Mouse (Mus musculus): ENCODE results near the gene Desi1. TPM values are rescaled to one million over a fixed set of nuclear protein-coding genes. Genes with fewer than 3 reads are reported as not detected.

Desi1 gene
- total and polyA plus RNA-seq, 3 experiments, result 20.1 to 27.7 (median 21.4) TPM

GRCm38 (mm10) chr15:81954716-81955115 lies 78.9 kb downstream of the Desi1 start:
- no peaks in the 10 kb centered on the region; the same call in 1 of the 2 replicates for H3K4me1 ChIP-seq (ENCODE audit: control insufficient read depth, insufficient read depth, low read length)
- WGBS, result 92% methylated on average over 6 of the region's 6 CpGs
- no peaks in the 10 kb centered on the region for H3K79me2 ChIP-seq (replicated peaks; ENCODE audit: control insufficient read depth, insufficient read depth, low read length)
- H3K9ac ChIP-seq (ENCODE audit: low read depth, low read length), result no peak overlapping the region
- no peak overlapping the region for H3K27ac ChIP-seq
- H3K27me3 ChIP-seq (ENCODE audit: control insufficient read depth, insufficient read depth, low read length), result no peaks in the 10 kb centered on the region
- intact Hi-C loops (cut with DNase I), result no loop called here
- H3K36me3 ChIP-seq (ENCODE audit: control insufficient read depth, insufficient read depth, low read length), result no peaks in the 10 kb centered on the region
- TF ChIP-seq EP300 (IDR thresholded peaks at IDR 0.05; ENCODE audit: insufficient read depth, low read depth, low read length) (no peak), CTCF (IDR thresholded peaks at IDR 0.05) (no peak), POLR2A (IDR thresholded peaks at IDR 0.05; ENCODE audit: insufficient read depth, low read depth, low read length) (no peak)
- DNase-seq, result no peak
- no peak overlapping the region for H3K4me3 ChIP-seq

GRCm38 (mm10) chr15:81954151-81954583 lies 79.5 kb downstream of the Desi1 start:
- Histone ChIP-seq H3K79me2 (replicated peaks; ENCODE audit: control insufficient read depth, insufficient read depth, low read length) (no peaks in the 10 kb centered on the region), H3K27me3 (ENCODE audit: control insufficient read depth, insufficient read depth, low read length) (no peaks in the 10 kb centered on the region), H3K27ac (no peak overlapping the region), H3K36me3 (ENCODE audit: control insufficient read depth, insufficient read depth, low read length) (no peaks in the 10 kb centered on the region), H3K9ac (ENCODE audit: low read depth, low read length) (no peak overlapping the region), H3K4me3 (no peak overlapping the region), H3K4me1 (ENCODE audit: control insufficient read depth, insufficient read depth, low read length) (no peaks in the 10 kb centered on the region)
- intact Hi-C loops (cut with DNase I), result no loop called here
- WGBS, result 94% methylated on average over 9 of the region's 9 CpGs
- no peak for TF ChIP-seq POLR2A (IDR thresholded peaks at IDR 0.05; ENCODE audit: insufficient read depth, low read depth, low read length)
- TF ChIP-seq EP300 (IDR thresholded peaks at IDR 0.05; ENCODE audit: insufficient read depth, low read depth, low read length), result no peak
- no peak for TF ChIP-seq CTCF (IDR thresholded peaks at IDR 0.05)
- DNase-seq, result no peak

- Histone ChIP-seq H3K79me2 (replicated peaks; ENCODE audit: control insufficient read depth, insufficient read depth, low read length) (no peaks in the 10 kb centered on the region), H3K4me1 (ENCODE audit: control insufficient read depth, insufficient read depth, low read length) (no peaks in the 10 kb centered on the region), H3K36me3 (ENCODE audit: control insufficient read depth, insufficient read depth, low read length) (no peaks in the 10 kb centered on the region), H3K9ac (ENCODE audit: low read depth, low read length) (no peak overlapping the region), H3K4me3 (no peak overlapping the region), H3K27ac (no peak overlapping the region), H3K27me3 (ENCODE audit: control insufficient read depth, insufficient read depth, low read length) (no peaks in the 10 kb centered on the region)
- 92% methylated on average over 4 of the region's 4 CpGs for WGBS
- no peak for DNase-seq
- intact Hi-C loops (cut with DNase I), result no loop called here
- TF ChIP-seq EP300 (IDR thresholded peaks at IDR 0.05; ENCODE audit: insufficient read depth, low read depth, low read length) (no peak), CTCF (IDR thresholded peaks at IDR 0.05) (no peak), POLR2A (IDR thresholded peaks at IDR 0.05; ENCODE audit: insufficient read depth, low read depth, low read length) (no peak)
Measured at GRCm38 (mm10) chr15:81952310-81952709, 81.4 kb downstream of the Desi1 start.

- no peaks in the 10 kb centered on the region for H3K36me3 ChIP-seq (ENCODE audit: control insufficient read depth, insufficient read depth, low read length)
- no peak overlapping the region for H3K4me3 ChIP-seq
- H3K9ac ChIP-seq (ENCODE audit: low read depth, low read length), result no peak overlapping the region
- 89% methylated on average over 9 of the region's 9 CpGs for WGBS
- no peaks in the 10 kb centered on the region for H3K27me3 ChIP-seq (ENCODE audit: control insufficient read depth, insufficient read depth, low read length)
- H3K4me1 ChIP-seq (ENCODE audit: control insufficient read depth, insufficient read depth, low read length), result no peaks in the 10 kb centered on the region
- intact Hi-C loops (cut with DNase I), result no loop called here
- TF ChIP-seq EP300 (IDR thresholded peaks at IDR 0.05; ENCODE audit: insufficient read depth, low read depth, low read length), result no peak
- TF ChIP-seq CTCF (IDR thresholded peaks at IDR 0.05), result no peak
- no peak for TF ChIP-seq POLR2A (IDR thresholded peaks at IDR 0.05; ENCODE audit: insufficient read depth, low read depth, low read length)
- no peak for DNase-seq
- H3K79me2 ChIP-seq (replicated peaks; ENCODE audit: control insufficient read depth, insufficient read depth, low read length), result no peaks in the 10 kb centered on the region
- no peak overlapping the region for H3K27ac ChIP-seq
Measured at GRCm38 (mm10) chr15:81951159-81951558, 82.5 kb downstream of the Desi1 start.

- no peak overlapping the region for H3K27ac ChIP-seq
- no peaks in the 10 kb centered on the region for H3K79me2 ChIP-seq (replicated peaks; ENCODE audit: control insufficient read depth, insufficient read depth, low read length)
- H3K36me3 ChIP-seq (ENCODE audit: control insufficient read depth, insufficient read depth, low read length), result no peaks in the 10 kb centered on the region
- no peaks in the 10 kb centered on the region for H3K27me3 ChIP-seq (ENCODE audit: control insufficient read depth, insufficient read depth, low read length)
- no peak overlapping the region for H3K9ac ChIP-seq (ENCODE audit: low read depth, low read length)
- DNase-seq, result no peak
- intact Hi-C loops (cut with DNase I), result no loop called here
- TF ChIP-seq EP300 (IDR thresholded peaks at IDR 0.05; ENCODE audit: insufficient read depth, low read depth, low read length) (no peak), CTCF (IDR thresholded peaks at IDR 0.05) (no peak)
- WGBS, result 91% methylated on average over 5 of the region's 5 CpGs
- no peaks in the 10 kb centered on the region for H3K4me1 ChIP-seq (ENCODE audit: control insufficient read depth, insufficient read depth, low read length)
- no peak overlapping the region for H3K4me3 ChIP-seq
Measured at GRCm38 (mm10) chr15:81950716-81951115, 82.9 kb downstream of the Desi1 start.

GRCm38 (mm10) chr15:81949476-81950131 lies 84.1 kb downstream of the Desi1 start:
- TF ChIP-seq EP300 (IDR thresholded peaks at IDR 0.05; ENCODE audit: insufficient read depth, low read depth, low read length) (no peak), POLR2A (IDR thresholded peaks at IDR 0.05; ENCODE audit: insufficient read depth, low read depth, low read length) (no peak), CTCF (IDR thresholded peaks at IDR 0.05) (no peak)

More at GRCm38 (mm10) chr15:81949476-81950131, 84.1 kb downstream of the Desi1 start:
- Histone ChIP-seq H3K79me2 (replicated peaks; ENCODE audit: control insufficient read depth, insufficient read depth, low read length) (no peaks in the 10 kb centered on the region), H3K36me3 (ENCODE audit: control insufficient read depth, insufficient read depth, low read length) (no peaks in the 10 kb centered on the region), H3K4me1 (ENCODE audit: control insufficient read depth, insufficient read depth, low read length) (no peaks in the 10 kb centered on the region), H3K4me3 (no peak overlapping the region), H3K27ac (no peak overlapping the region), H3K9ac (ENCODE audit: low read depth, low read length) (no peak overlapping the region), H3K27me3 (ENCODE audit: control insufficient read depth, insufficient read depth, low read length) (no peaks in the 10 kb centered on the region)
- 78% methylated on average over 11 of the region's 11 CpGs for WGBS
- intact Hi-C loops (cut with DNase I), result no loop called here
- no peak for DNase-seq
